Mouse (Mus musculus) ovary, adult 18-20 months (tissue): ENCODE measurements around the gene Tnfrsf25.

ENCODE experiments used
- DNase-seq: peaks from one replicate; pipeline ENCODE4 v3.0.0; 2022; ENCODE audit warnings: low spot score, mixed read lengths

The Tnfrsf25 gene

GRCm38 (mm10) chr4:152121183-152121505, 5.4 kb downstream of the Tnfrsf25 start:
- no peak for DNase-seq

DNA sequence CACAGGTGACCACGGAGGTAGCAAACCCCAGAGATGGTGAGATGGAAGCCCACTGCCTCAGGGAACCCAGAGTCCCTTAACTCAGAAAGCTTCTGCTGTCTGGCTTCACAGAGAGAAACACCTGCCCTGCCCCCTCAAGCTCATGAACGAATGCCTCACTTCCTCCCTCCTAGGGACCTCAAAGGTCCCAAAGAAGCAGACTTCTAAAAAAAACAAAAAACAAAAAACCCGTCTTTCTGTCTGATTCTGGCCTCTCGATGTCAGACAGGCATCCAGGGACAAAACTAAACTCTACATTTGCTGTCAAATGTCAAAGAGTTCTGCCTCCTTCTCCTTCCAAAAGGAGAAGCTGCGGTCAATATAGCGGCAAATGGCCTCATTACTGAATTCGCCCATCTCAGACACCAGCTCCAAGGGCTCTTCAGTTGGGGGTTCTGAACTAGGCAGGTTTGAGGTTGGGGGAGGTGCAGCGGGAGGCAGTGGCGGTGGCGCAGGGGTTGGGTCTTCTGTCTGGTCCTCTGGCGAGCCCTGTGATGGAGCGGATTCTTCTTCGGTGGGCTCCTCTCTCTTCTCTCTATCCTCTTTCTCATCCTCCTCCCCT, 8.7 kb downstream of the Tnfrsf25 start:
- DNase-seq: no peak

DNA sequence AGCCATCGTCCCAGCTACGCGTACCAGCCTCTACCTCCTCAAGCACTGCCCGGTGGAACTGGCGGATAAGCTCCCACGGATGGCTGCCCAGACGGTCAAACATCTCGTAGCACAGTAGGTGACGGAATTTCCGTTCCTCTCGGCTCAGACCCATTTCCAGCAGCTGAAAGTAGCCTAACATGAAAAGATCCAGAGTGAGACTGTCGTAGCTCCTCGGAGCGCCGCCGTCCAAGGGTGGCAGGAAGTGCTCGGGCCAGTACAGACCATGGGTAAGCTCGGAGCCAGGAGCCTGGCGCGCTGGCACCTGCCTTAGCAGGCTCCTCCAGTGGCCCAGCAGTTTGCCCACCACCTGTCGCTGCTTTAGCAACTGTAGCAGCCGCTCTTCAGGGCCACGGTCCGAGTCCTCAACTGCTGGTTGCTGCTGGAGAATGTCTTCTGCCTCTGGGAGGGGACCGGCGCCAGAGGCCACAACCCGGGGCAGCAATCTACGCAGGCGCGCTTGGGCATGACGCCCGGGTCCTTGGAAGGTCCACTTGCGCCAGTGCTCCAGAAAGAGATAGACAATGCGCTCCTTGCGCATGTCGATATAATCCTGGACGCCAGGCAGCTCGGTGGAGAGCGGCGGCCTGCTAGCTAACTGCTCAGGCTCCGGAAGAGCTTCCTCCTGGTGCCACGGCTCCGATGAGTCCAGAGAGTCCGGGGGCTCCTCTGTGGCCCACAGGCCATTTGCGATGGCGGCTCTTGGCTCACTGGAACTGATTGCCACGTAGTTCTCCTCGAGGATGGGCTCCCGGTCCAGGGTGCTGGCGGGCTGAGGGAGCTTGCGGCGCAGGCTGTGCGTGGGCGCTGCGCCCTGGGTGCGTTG, 9.7 kb downstream of the Tnfrsf25 start:
- peak; percentile 65 for DNase-seq

GRCm38 (mm10) chr4:152126026-152126920, 10.5 kb downstream of the Tnfrsf25 start:
- no peak for DNase-seq

GRCm38 (mm10) chr4:152127884-152128283, 12.2 kb downstream of the Tnfrsf25 start:
- no peak for DNase-seq

DNA sequence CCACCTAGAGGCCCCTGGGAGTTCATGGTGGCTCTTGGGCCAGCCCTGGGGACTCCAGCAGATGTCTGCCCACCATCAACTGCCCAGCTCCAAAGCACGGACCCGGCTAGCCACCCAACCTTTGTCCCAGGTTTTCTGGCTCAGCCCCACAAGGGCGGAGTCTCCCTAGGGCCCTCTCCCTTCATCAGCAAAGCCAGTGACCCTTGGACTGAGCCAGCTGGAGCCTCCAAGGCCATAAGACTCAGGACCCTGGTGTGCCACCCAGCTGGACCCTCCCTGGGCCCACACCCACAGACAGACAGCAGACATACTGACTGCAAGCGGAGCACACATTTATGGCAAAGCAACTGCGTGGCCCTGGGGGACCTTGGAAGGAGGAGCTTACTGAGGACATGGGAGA, 13.1 kb downstream of the Tnfrsf25 start:
- DNase-seq: no peak

DNA sequence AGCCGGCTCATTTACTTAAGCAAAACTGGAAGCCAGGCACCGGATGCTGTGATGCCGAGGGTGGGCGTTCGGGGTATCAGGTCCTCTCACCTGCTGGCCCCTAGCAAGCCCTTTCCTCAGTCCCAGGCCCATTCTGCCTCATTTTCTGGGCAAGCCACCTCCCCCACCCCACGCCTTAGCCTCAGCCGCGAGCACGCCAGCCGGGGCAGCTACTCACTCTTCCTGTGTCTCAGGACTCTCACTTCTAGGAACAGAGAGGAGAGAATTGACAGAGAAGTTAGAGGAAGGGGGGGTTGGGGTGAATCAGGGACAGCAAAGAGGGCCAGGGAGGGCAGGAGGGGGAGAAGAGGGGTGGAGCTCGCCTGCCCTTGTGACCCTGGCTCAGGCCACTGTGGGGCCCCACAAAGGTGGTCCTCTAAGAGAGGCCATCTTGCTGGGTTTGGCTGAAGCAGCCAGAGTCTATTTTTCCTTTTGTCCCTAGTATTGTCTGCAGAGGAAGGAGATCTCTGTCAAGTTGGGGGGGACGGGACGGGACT, 13.7 kb downstream of the Tnfrsf25 start:
- no peak for DNase-seq

- DNase-seq: peak; percentile 57
These were observed 15.3 kb downstream of the Tnfrsf25 start for GRCm38 (mm10) chr4:152130771-152131653.

- no peak for DNase-seq
These were observed 16.4 kb downstream of the Tnfrsf25 start for GRCm38 (mm10) chr4:152131809-152132771.

GRCm38 (mm10) chr4:152132772-152133169, 17.0 kb downstream of the Tnfrsf25 start:
- DNase-seq: no peak

GRCm38 (mm10) chr4:152133213-152133612, 17.5 kb downstream of the Tnfrsf25 start:
- no peak for DNase-seq

DNA sequence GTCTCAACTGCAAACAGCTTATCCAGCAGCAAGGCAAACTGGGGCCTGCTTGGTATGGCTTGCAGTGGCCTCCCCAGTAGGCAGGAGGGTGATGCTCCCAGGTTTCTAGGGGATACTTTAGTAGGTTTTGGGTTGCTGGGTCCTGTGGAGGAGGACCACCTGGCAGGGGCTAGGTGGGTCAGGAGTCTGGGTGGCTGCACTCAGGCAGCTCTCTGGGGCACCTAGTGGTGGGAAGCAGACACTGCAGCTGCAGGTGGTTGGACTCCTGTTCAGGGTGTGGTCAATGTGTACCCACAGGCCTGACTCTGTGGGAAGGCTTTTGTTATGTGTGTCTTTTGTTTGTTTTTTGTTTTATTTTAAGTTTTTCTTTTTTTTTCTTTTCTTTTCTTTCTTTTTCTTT, 18.8 kb downstream of the Tnfrsf25 start:
- no peak for DNase-seq

DNA sequence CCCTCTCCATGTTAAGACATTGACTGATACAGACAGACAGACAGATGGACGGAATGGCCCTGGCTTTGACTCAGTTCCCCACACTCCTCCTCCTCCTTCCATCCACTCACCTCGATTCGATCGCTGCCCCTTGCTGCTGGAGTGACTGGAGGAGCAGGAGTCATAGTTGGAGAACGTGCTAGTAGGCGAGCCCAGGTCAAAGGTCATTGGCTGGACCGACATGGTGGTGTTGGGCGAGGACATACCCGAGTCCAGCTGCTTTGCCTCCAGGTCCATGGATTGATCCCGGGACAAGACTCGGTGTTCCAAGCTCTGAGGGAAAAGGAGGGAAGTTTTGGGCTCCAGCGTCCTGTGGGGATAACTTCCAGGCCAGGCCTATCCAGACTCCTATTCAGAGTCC, 19.6 kb downstream of the Tnfrsf25 start:
- no peak for DNase-seq

GRCm38 (mm10) chr4:152136112-152136875, 20.6 kb downstream of the Tnfrsf25 start:
- no peak for DNase-seq

DNA sequence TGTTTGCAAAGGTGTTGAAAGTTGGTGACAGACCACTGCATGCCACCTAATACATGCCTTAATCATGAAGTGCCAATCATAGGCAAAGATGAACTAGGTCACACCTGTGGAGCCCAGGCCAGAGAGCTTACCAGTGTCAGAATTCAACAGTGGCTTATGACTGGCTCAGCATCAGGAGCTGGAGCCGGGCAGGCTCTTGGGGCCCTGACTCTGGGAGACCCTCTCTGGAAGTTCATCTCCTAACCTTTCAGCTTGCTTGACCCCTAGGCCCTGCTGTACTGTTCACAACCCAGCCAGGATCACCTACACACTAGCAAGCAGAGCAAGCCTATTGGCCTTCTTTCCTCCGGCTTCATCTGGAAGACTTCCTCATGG, 21.1 kb downstream of the Tnfrsf25 start:
- no peak for DNase-seq

- peak; percentile 76 for DNase-seq
These were observed 22.9 kb downstream of the Tnfrsf25 start for GRCm38 (mm10) chr4:152138497-152139260.

GRCm38 (mm10) chr4:152140441-152140840, 24.7 kb downstream of the Tnfrsf25 start:
- no peak for DNase-seq

DNA sequence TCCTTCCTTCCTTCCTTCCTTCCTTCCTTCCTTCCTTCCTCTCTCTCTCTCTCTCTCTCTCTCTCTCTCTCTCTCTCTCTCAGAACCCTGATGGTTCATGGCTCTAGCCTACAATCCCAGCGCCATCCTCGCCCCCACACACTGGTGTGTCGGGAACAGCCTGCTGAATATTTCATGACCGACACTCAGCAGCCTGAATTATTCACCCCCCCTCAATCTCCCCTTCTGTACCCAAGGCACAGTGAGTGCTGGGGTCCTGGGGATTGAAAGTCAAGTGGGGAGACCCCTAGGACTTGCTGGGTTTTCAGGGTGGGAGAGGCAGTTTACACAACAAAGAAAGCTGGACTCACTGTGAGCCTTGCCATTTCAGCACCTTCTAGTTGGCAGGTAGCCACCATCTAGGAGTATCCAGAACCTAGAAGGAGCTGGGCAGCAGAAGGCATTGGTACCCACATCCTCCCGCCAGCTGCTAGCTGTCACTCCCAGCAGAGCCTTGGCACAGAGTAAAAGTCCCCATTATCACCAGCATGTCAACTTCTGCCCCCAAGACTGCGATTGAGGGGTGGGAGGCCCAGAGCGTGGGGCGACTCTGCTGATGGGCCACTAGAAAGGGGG, 25.9 kb downstream of the Tnfrsf25 start:
- DNase-seq: no peak
